Mouse (Mus musculus) gonadal fat pad, adult 2 months (tissue): Measurements from ENCODE around the gene Foxl2. TPM values are rescaled to one million over a fixed set of nuclear protein-coding genes. Genes with fewer than 3 reads are reported as not detected.

ENCODE experiments used
- polyA plus RNA-seq: library from polyadenylated mRNA; depleted of rRNA; stranded (reverse); fragments of >200 nt; gene quantifications from 2 replicates; pipeline ENCODE4 v1.2.3, GENCODE M21; 2012; rRNA removed

The Foxl2 gene
- polyA plus RNA-seq, 1 experiment = 0.08 TPM

Other genes with a start within 250 kb of the Foxl2 start
- not detected in 2 replicates for gene Prr23a1, start 112.8 kb upstream of the Foxl2 start, polyA plus RNA-seq
- not detected in 2 replicates for gene Prr23a2, start 98.8 kb upstream of the Foxl2 start, polyA plus RNA-seq
- not detected in 2 replicates for gene Prr23a3, start 90.5 kb upstream of the Foxl2 start, polyA plus RNA-seq
- gene 7420426K07Rik, start 52.2 kb upstream of the Foxl2 start, polyA plus RNA-seq = not detected in 2 replicates
- 5.7 and 11.8 TPM in 2 replicates for gene Faim, start 31.1 kb downstream of the Foxl2 start, polyA plus RNA-seq
- gene Gm1123, start 80.4 kb downstream of the Foxl2 start, polyA plus RNA-seq = not detected in 2 replicates
- gene Pik3cb, start 185.3 kb downstream of the Foxl2 start, polyA plus RNA-seq = 7.7 and 8.6 TPM in 2 replicates